Mouse (Mus musculus) left cerebral cortex, adult 2 months (tissue): ENCODE measurements around the gene Car7. TPM values are rescaled to one million over a fixed set of nuclear protein-coding genes. Genes with fewer than 3 reads are reported as not detected.

Experiments used
- DNase-seq, 2 experiments: peaks; one replicate each; pipeline ENCODE4 v3.0.0; 2021 to 2022; ENCODE audit warnings: low spot score in 2 of 2, mixed read lengths in 1 of 2; ENCODE audit errors: extremely low spot score in 1 of 2
- H3K27ac ChIP-seq: fragments of 200-600 bp; 2 replicates; pipeline ENCODE4 v1.8.1; 2022
- H3K4me3 ChIP-seq: fragments of 200-600 bp; 2 replicates; pipeline ENCODE4 v1.8.1; 2022
- CTCF ChIP-seq: fragments of 200-600 bp; IDR thresholded peaks from 2 replicates; pipeline ENCODE4 v1.8.1; 2022; ENCODE audit warnings: antibody characterized with exemption, mild to moderate bottlenecking, moderate library complexity
- intact Hi-C: fragments of 180-260 bp; cut with DNase I; formaldehyde crosslinking; loops from one replicate; pipeline ENCODE4 v1.15.1; 2025
- total RNA-seq, 2 experiments: library from RNA; stranded (reverse); gene quantifications; 2 replicates each; pipeline ENCODE4 v1.2.3; 2021

The Car7 gene
- total RNA-seq, 2 experiments from 2014 or later, result 31.9 to 32.3 TPM

DNA sequence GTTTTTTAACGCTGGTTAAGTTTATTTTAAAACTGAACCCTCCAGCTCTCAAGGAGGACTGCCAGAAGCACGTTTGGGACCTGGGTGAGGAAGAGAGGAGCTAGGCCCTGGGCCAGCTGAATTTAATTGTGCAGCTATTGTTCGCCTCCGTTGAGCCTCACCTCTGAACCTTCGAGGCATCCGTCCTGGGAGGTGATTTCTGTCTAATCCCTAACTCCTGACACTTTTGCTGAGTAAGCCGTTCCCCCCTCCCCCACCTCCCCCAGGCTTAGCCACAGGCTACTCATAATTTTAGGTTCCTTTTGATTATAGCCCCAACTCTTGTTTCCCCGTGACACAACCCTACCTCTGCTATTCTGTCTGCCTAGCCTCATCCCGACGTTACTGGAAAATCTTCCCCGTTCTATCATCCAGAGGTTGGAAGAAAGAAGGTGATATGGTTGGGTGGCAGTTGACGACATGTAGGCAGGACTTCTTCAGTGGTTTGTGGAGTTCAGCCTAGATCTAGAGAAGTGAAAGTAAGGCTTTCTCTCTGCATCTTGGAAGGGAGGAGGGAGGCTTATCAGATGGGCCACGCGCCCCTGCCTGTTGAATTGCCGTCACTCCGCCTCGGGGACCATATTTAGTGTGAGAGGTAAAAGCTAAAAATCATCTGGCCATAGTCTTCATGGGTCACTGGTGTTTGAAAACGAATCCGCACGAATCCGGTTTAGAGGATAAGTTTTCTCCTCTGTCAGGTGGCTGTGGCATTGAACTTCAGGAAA lies 61.5 kb downstream of the Car7 start:
- no peak overlapping the region for H3K27ac ChIP-seq
- intact Hi-C loops, result no loop called here
- no peak for DNase-seq
- no peak overlapping the region for H3K4me3 ChIP-seq
- TF ChIP-seq CTCF, result no peak

DNA sequence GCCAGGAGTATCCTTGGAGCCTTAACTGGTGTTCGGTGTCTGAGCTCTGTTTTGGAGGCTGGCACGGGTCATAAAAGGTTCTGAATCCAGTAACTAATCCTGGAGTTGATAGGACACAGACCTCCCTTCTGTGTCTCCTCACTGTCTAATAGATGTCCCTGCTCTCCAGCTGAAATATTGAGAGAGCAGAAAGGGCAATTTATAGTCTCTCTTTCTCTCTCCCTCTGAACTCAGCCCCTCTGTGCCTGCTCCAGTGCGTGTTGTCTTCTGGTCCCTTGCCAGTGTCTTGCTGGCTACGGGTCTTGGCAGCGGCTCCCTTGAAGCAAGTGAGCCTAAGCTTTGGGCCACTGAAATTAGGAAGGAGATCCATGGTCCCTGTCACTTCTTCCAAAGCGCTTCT lies 63.2 kb downstream of the Car7 start:
- TF ChIP-seq CTCF, result no peak
- no peak overlapping the region for H3K4me3 ChIP-seq
- no peak for DNase-seq
- no peak overlapping the region; the same call in 1 of the 2 replicates for H3K27ac ChIP-seq
- intact Hi-C loops, result no loop called here

DNA sequence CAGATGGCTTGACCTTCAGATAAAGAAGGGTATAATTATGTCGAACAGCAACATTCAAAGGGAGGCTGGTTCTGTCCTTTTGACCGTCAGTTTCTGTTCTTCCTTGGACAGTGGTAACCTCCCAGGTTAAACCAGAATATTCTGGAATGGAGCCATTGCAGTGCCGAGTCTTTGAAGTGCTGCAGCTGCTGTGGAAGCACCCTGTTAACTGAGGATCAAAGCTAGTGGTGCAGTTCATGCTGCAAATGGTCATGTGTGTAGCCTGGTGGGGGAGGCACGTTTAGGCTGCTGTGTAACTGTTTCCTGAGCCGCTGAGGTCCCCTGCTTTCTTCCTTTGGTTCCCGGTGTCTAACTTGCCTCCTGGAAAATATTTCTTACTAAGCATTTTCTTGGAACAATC lies 64.0 kb downstream of the Car7 start:
- no peak for DNase-seq
- TF ChIP-seq CTCF, result no peak
- no peak overlapping the region for H3K4me3 ChIP-seq
- H3K27ac ChIP-seq, result no peak overlapping the region
- intact Hi-C loops, result no loop called here

Other genes with a start within 250 kb of the Car7 start
- not detected for gene Cmtm2a, start 241.5 kb upstream of the Car7 start, total RNA-seq
- not detected for gene Gm45711, start 224.6 kb upstream of the Car7 start, total RNA-seq
- not detected for gene Cmtm1, start 224.5 kb upstream of the Car7 start, total RNA-seq
- gene Gm11020, start 213.1 kb upstream of the Car7 start, total RNA-seq, result not detected
- not detected for gene Cmtm2b, start 212.5 kb upstream of the Car7 start, total RNA-seq
- gene Cmtm3, start 195.3 kb upstream of the Car7 start, total RNA-seq, result 10 to 100 TPM; 11.9 to 12.8 TPM
- gene Cmtm4, start 138.9 kb upstream of the Car7 start, total RNA-seq, result 10 to 100 TPM; 86.7 to 87.4 TPM
- 100 to 1,000 TPM; 279 to 326 TPM for gene Dync1li2, start 91.6 kb upstream of the Car7 start, total RNA-seq
- gene Terb1, start 24.8 kb upstream of the Car7 start, total RNA-seq, result 1 to 10 TPM; 1.9 to 2.0 TPM
- gene Nae1, start 52 bp upstream of the Car7 start, total RNA-seq, result 10 to 100 TPM; 47.0 to 51.2 TPM
- gene Pdp2, start 56.8 kb downstream of the Car7 start, total RNA-seq, result 1 to 10 TPM; 8.4 to 8.5 TPM
- gene Cdh16, start 89.7 kb downstream of the Car7 start, total RNA-seq, result not detected
- gene Rrad, start 96.6 kb downstream of the Car7 start, total RNA-seq, result 1 to 10 TPM; 4.0 to 4.4 TPM
- gene Ciao2b, start 107.3 kb downstream of the Car7 start, total RNA-seq, result 10 to 100 TPM; 30.2 to 34.3 TPM
- not detected for gene Ces2a, start 199.3 kb downstream of the Car7 start, total RNA-seq